Mouse (Mus musculus) forebrain, embryonic 14.5 days (tissue): ENCODE data around the gene Krt88. TPM values are rescaled to one million over a fixed set of nuclear protein-coding genes. Genes with fewer than 3 reads are reported as not detected.

Source experiments
- ATAC-seq: fragments of 200-750 bp; cut with Nextera tagmentation; 2 replicates; pipeline ENCODE4 v1.8.0; 2017; ENCODE audit warnings: mild to moderate bottlenecking, moderate library complexity
- DNase-seq: peaks from one replicate; pipeline ENCODE4 v3.0.0-alpha.2; 2015; ENCODE audit warnings: low spot score
- H3K27ac ChIP-seq: fragments of 300-500 bp; sonication (generic); 2 replicates; pipeline ENCODE4 v1.5.1; 2014; ENCODE audit warnings: low read depth, mild to moderate bottlenecking, control low read depth, low read length, moderate library complexity
- H3K27me3 ChIP-seq: fragments of 300-500 bp; sonication (generic); replicated peaks from 2 replicates; pipeline ENCODE4 v1.6.1; 2014; ENCODE audit warnings: low read length, control low read depth, mixed read lengths; ENCODE audit not compliant: control insufficient read depth, insufficient read depth
- H3K36me3 ChIP-seq: fragments of 300-500 bp; sonication (generic); 2 replicates; pipeline ENCODE4 v1.6.1; 2014; ENCODE audit warnings: low read length, control low read depth; ENCODE audit not compliant: control insufficient read depth, insufficient read depth
- H3K4me1 ChIP-seq: fragments of 300-500 bp; sonication (generic); 2 replicates; pipeline ENCODE4 v1.6.1; 2014; ENCODE audit warnings: antibody characterized with exemption, low read length, control low read depth; ENCODE audit not compliant: control insufficient read depth, insufficient read depth
- H3K4me2 ChIP-seq: fragments of 300-500 bp; sonication (generic); 2 replicates; pipeline ENCODE4 v1.6.1; 2014; ENCODE audit warnings: mild to moderate bottlenecking, control low read depth, low read length
- H3K4me3 ChIP-seq: fragments of 300-500 bp; sonication (generic); 2 replicates; pipeline ENCODE4 v1.5.1; 2014; ENCODE audit warnings: low read depth, low read length, control low read depth
- H3K9ac ChIP-seq: fragments of 300-500 bp; sonication (generic); 2 replicates; pipeline ENCODE4 v1.6.1; 2014; ENCODE audit warnings: mild to moderate bottlenecking, low read length, control low read depth, moderate library complexity
- H3K9me3 ChIP-seq: fragments of 300-500 bp; sonication (generic); replicated peaks from 2 replicates; pipeline ENCODE4 v1.6.1; 2016; ENCODE audit warnings: low read length, control low read depth, mixed read lengths; ENCODE audit not compliant: control insufficient read depth
- WGBS: fragments of 180-500 bp; shearing (Covaris S2); extraction: QIAGEN DNeasy Blood & Tissue Kit; methylation state at CpG from one replicate; pipeline ENCODE4 v1.1.7; 2014; 5-methylcytosine and 5-hydroxymethylcytosine counted together
- polyA plus RNA-seq: library from polyadenylated mRNA; unstranded; fragments of >200 nt; fragmentation: Nextera tagmentation; extraction: Ambion mirVana; gene quantifications from 2 replicates; pipeline ENCODE4 v1.2.1, GENCODE M21; 2014

Krt88 gene
- polyA plus RNA-seq, 1 experiment from 2014 or later = not detected

GRCm38 (mm10) chr15:101459283-101459682, 11.7 kb downstream of the Krt88 start:
- no peak for ATAC-seq
- Histone ChIP-seq H3K27me3 (no peaks in the 10 kb centered on the region), H3K27ac (no peak overlapping the region), H3K4me1 (no peaks in the 10 kb centered on the region), H3K9ac (no peak overlapping the region; the same call in 1 of the 2 replicates), H3K9me3 (no peaks in the 10 kb centered on the region), H3K36me3 (no peaks in the 10 kb centered on the region), H3K4me3 (no peak overlapping the region), H3K4me2 (no peak overlapping the region)
- no peak for DNase-seq
- 82% methylated on average over 14 of the region's 14 CpGs for WGBS

GRCm38 (mm10) chr15:101463651-101464050, 16.1 kb downstream of the Krt88 start, which contains the start of gene Krt81:
Krt81 (minus strand) TSS chr15:101463751.
- Histone ChIP-seq H3K9ac (no peak within 1 kb of the TSS), H3K4me2 (no peak within 1 kb of the TSS), H3K36me3 (no peaks in the 10 kb centered on the region), H3K4me3 (no peak within 1 kb of the TSS), H3K27me3 (no peaks in the 10 kb centered on the region), H3K4me1 (no peaks in the 10 kb centered on the region), H3K9me3 (no peaks in the 10 kb centered on the region), H3K27ac (no peak within 1 kb of the TSS)
- no peak for DNase-seq
- no peak for ATAC-seq
- WGBS = 86% methylated on average over 13 of the region's 13 CpGs

GRCm38 (mm10) chr15:101469093-101469492, 21.5 kb downstream of the Krt88 start:
- DNase-seq (no peak), ATAC-seq (no peak)
- Histone ChIP-seq H3K27me3 (no peaks in the 10 kb centered on the region), H3K9me3 (no peaks in the 10 kb centered on the region), H3K27ac (no peak overlapping the region), H3K36me3 (no peaks in the 10 kb centered on the region), H3K9ac (no peak overlapping the region), H3K4me3 (no peak overlapping the region), H3K4me1 (no peaks in the 10 kb centered on the region), H3K4me2 (no peak overlapping the region)
- 86% methylated on average over 4 of the region's 4 CpGs for WGBS

- Histone ChIP-seq H3K27ac (no peak within 1 kb of the TSS), H3K4me3 (no peak within 1 kb of the TSS), H3K9ac (no peak within 1 kb of the TSS), H3K4me2 (no peak within 1 kb of the TSS), H3K27me3 (no peaks in the 10 kb centered on the region), H3K36me3 (no peaks in the 10 kb centered on the region), H3K4me1 (no peaks in the 10 kb centered on the region), H3K9me3 (no peaks in the 10 kb centered on the region)
- no peak for DNase-seq
- 36% methylated on average over 10 of the region's 10 CpGs for WGBS
- ATAC-seq = no peak
These were observed 25.5 kb downstream of the Krt88 start, which contains the start of gene Krt86 for GRCm38 (mm10) chr15:101472952-101473528. Krt86 (plus strand) TSS chr15:101473478.

GRCm38 (mm10) chr15:101479007-101479665, 31.6 kb downstream of the Krt88 start:
- DNase-seq (peak; percentile 59), ATAC-seq (peak; percentile 46)
- Histone ChIP-seq H3K9me3 (no peaks in the 10 kb centered on the region), H3K4me2 (peak overlapping the region; percentile 61), H3K4me1 (peaks cover 7% of the 10 kb centered on the region; the same call in 1 of the 2 replicates), H3K36me3 (no peaks in the 10 kb centered on the region), H3K4me3 (peak overlapping the region; percentile 24), H3K27me3 (0 out of 2 replicates have a peak, but pooled peaks cover 2% of the 10 kb centered on the region), H3K27ac (no peak overlapping the region), H3K9ac (peak overlapping the region; percentile 22)
- WGBS = 9% methylated on average over 31 of the region's 31 CpGs

GRCm38 (mm10) chr15:101479666-101480060, 32.1 kb downstream of the Krt88 start:
- H3K36me3 ChIP-seq = no peaks in the 10 kb centered on the region
- 27% methylated on average over 11 of the region's 11 CpGs for WGBS
- H3K27me3 ChIP-seq = 0 out of 2 replicates have a peak, but pooled peaks cover 2% of the 10 kb centered on the region
- no peak overlapping the region for H3K27ac ChIP-seq
- peak; percentile 74 for ATAC-seq
- H3K9ac ChIP-seq = peak overlapping the region; percentile 22
- H3K4me1 ChIP-seq = peaks cover 7% of the 10 kb centered on the region; the same call in 1 of the 2 replicates
- H3K9me3 ChIP-seq = no peaks in the 10 kb centered on the region
- DNase-seq = peak; percentile 66
- peak overlapping the region; percentile 24 for H3K4me3 ChIP-seq
- peak overlapping the region; percentile 61 for H3K4me2 ChIP-seq

GRCm38 (mm10) chr15:101482056-101482455, 34.5 kb downstream of the Krt88 start:
- Histone ChIP-seq H3K4me2 (no peak overlapping the region), H3K27ac (no peak overlapping the region), H3K9me3 (no peaks in the 10 kb centered on the region), H3K27me3 (0 out of 2 replicates have a peak, but pooled peaks cover 2% of the 10 kb centered on the region), H3K9ac (no peak overlapping the region), H3K4me3 (no peak overlapping the region), H3K36me3 (no peaks in the 10 kb centered on the region), H3K4me1 (peaks cover 7% of the 10 kb centered on the region; the same call in 1 of the 2 replicates)
- WGBS = 44% methylated on average over 4 of the region's 4 CpGs
- DNase-seq (no peak), ATAC-seq (no peak)

- ATAC-seq = no peak
- no peaks in the 10 kb centered on the region for H3K9me3 ChIP-seq
- H3K4me2 ChIP-seq = no peak overlapping the region
- no peak overlapping the region for H3K27ac ChIP-seq
- no peak overlapping the region for H3K4me3 ChIP-seq
- H3K4me1 ChIP-seq = peaks cover 7% of the 10 kb centered on the region; the same call in 1 of the 2 replicates
- H3K27me3 ChIP-seq = 0 out of 2 replicates have a peak, but pooled peaks cover 2% of the 10 kb centered on the region
- H3K36me3 ChIP-seq = no peaks in the 10 kb centered on the region
- 64% methylated on average over 1 of the region's 1 CpGs for WGBS
- no peak for DNase-seq
- no peak overlapping the region for H3K9ac ChIP-seq
These were observed 36.1 kb downstream of the Krt88 start for GRCm38 (mm10) chr15:101483646-101484045.

- H3K27ac ChIP-seq = no peak overlapping the region
- DNase-seq = no peak
- H3K9ac ChIP-seq = no peak overlapping the region
- no peak overlapping the region for H3K4me2 ChIP-seq
- no peaks in the 10 kb centered on the region for H3K4me1 ChIP-seq
- no peak overlapping the region for H3K4me3 ChIP-seq
- ATAC-seq = no peak
- H3K27me3 ChIP-seq = 0 out of 2 replicates have a peak, but pooled peaks cover under 1% of the 10 kb centered on the region
- WGBS = 94% methylated on average over 1 of the region's 1 CpGs
- H3K36me3 ChIP-seq = no peaks in the 10 kb centered on the region
- H3K9me3 ChIP-seq = no peaks in the 10 kb centered on the region
These were observed 37.4 kb downstream of the Krt88 start for GRCm38 (mm10) chr15:101484939-101485338.
